Mouse (Mus musculus): ENCODE data around the gene Magt1. TPM values are rescaled to one million over a fixed set of nuclear protein-coding genes. Genes with fewer than 3 reads are reported as not detected.
A peak's percentile ranks its signal among the peaks of the same experiment; 100 is the strongest.

Magt1 gene
- 64.4 TPM for polyA plus RNA-seq (2021)

DNA sequence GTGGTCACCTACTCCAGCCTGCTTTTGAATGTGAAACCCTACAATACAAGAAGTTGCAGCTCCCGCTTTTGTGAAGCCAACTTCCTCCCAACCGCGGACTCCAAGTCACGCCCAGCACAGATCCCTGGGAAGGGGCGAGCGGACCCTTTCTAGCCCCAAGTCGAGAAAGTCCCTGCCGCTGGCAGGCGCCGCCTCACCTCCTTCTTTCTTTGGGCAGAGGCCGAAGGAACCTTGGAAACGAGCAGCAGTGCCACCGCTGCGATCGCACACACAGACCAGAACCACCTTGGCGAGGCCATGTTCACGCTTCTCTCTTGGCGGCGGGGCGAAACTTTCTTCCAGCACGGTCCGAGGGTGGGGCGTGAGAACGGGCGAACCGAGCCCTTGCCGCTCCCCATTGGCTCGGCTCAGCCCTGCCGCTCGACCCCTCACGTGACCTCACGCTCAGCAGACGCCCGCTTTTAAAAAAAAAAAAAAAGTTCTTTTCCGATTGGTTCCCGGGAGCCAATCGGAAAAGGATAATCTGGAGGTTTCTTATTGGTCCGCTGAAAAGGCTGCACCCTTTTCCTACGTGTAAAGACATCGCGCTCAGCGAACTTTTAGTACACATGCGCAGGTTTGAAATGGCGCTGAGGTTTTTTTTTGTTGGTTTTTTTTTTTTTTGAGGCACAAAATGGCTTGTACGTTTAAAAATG is at the start of gene Magt1:
Gene Magt1 (minus strand): TSS at position 442 of the 695 bp plus-strand sequence.
- ChIA-PET POLR2A (interaction anchor here (0.7 kb wide), 1 partner anchor 188 kb away, joined by 3 read pairs; no protein-coding TSS in a partner anchor), CTCF (no interaction called here)
- DNase-seq (ENCODE audit: low read depth, low spot score): peak; percentile 50
- no peak for TF ChIP-seq CTCF (IDR thresholded peaks at IDR 0.05)
- in situ Hi-C loops (cut with MboI; ENCODE audit: low pct_unique_long_range_greater_than_20kb): loop anchor here (10.0 kb wide), 2 partner anchors 183 to 907 kb away; no protein-coding TSS in a partner anchor
- H3K27me3 ChIP-seq: peaks cover 11% of the 10 kb centered on the region
- ATAC-seq: peak; percentile 96

DNA sequence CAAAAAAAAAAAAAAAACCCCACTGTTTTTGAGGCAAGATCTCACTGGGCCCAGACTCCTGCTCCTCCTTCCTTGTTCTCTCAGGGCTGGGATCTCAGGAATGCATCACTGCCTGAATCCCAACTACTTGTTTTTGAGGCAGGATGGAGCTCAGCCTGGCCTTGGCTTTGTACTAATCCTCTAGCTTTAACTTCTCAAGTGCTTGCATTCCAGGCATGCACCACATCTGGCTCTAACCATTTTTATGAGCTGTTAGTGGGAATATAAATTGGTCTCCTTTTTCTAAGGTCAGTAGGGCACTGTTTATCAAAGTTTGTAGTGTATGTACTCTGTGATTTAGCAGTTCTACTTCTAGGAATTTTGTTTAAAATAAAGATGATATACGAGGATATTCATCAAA is 36.5 kb upstream of the Magt1 start:
- in situ Hi-C loops (cut with MboI; ENCODE audit: low pct_unique_long_range_greater_than_20kb): no loop called here
- H3K27me3 ChIP-seq: peaks cover 32% of the 10 kb centered on the region
- POLR2A ChIA-PET: interaction anchor here (0.7 kb wide), 1 partner anchor 138 kb away, joined by 3 read pairs; no protein-coding TSS in a partner anchor
- TF ChIP-seq CTCF (IDR thresholded peaks at IDR 0.05): no peak
- CTCF ChIA-PET: interaction anchor here (0.9 to 1.2 kb wide), 2 partner anchors 13 to 117 kb away, joined by 3 read pairs; no protein-coding TSS in a partner anchor
- DNase-seq (ENCODE audit: low read depth, low spot score): no peak
- ATAC-seq: peak; percentile 87

DNA sequence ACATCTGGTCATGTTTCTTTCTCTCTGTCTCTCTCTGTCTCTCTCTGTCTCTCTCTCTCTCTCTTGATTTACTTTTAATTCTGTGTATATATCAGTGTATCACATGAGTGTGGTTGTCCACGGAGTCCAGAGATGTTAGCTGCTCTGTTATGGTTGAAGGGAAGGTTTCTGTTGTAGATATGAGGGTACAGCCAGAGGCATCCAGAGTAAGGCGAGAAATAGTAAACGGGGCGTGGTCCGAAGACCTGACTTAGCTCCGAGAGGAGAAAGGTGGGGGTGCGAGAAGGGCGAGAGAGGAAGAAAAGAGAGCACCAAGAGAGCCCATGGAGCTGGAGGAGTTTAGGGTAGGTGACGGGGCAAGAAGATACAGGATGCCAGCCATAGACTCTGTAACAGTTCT is 34.2 kb upstream of the Magt1 start:
- DNase-seq (ENCODE audit: low read depth, low spot score): no peak
- in situ Hi-C loops (cut with MboI; ENCODE audit: low pct_unique_long_range_greater_than_20kb): no loop called here
- ATAC-seq: no peak
- ChIA-PET CTCF (interaction anchor here (1.3 to 1.5 kb wide), 3 partner anchors 19 to 125 kb away, joined by 3 to 4 read pairs (median 4); partner anchors contain the start of gene Atp7a), POLR2A (no interaction called here)
- peaks cover 40% of the 10 kb centered on the region for H3K27me3 ChIP-seq
- no peak for TF ChIP-seq CTCF (IDR thresholded peaks at IDR 0.05)

DNA sequence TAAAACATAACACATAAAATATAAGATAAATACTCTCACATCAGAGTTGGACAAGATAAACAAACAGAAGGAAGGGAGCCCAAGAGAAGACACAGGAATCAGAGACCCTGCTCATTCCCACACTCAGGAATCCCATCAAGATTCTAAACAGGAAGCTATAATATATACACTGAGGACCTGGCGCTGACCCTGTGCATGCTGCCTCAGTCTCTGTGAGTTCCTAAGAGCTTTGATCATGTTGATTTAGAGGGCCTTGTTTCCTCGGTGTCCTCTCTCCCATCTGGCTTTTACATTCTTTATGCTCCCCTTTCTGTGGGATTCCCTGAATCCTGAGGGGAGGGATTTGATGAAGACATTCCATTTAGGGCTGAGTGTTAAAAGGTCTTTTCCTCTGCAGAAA is 33.7 kb upstream of the Magt1 start:
- TF ChIP-seq CTCF (IDR thresholded peaks at IDR 0.05): no peak
- POLR2A ChIA-PET: no interaction called here
- DNase-seq (ENCODE audit: low read depth, low spot score) (no peak), ATAC-seq (no peak)
- CTCF ChIA-PET: interaction anchor here (1.3 to 1.5 kb wide), 4 partner anchors 10 to 125 kb away, joined by 3 to 4 read pairs (median 4); partner anchors contain the start of gene Atp7a
- in situ Hi-C loops (cut with MboI; ENCODE audit: low pct_unique_long_range_greater_than_20kb): no loop called here
- peaks cover 38% of the 10 kb centered on the region for H3K27me3 ChIP-seq

GRCm38 (mm10) chrX:106043863-106044617 is 32.3 kb upstream of the Magt1 start:
- peak; percentile 68 for ATAC-seq
- POLR2A ChIA-PET: no interaction called here
- TF ChIP-seq CTCF (IDR thresholded peaks at IDR 0.05): no peak

DNA sequence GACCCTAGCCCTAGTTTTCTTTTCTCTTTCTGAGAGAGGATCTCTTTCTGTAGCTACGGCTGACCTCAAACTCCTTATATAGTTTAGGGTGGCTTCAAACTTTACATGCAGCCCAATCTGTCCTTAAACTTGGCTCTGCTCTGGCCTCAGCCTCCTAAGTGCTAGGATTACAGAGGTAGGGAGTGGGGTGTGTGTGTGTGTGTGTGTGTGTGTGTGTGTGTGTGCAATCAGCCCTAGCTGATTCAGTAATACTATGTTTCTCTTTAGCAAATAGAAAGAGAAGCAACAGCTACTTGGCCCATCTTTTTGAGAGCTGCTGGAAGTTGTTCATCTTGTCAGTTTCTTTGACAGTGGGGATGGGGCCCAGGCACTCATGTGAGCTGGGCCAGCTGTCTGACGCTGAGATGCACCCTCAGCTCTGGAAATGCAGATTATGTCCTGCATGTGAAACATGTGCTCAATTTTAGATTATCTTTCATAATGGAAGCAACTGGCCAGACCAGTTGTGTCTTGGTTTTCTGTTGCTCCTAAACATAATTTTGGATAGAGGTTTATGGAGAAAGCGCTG is 25.6 kb upstream of the Magt1 start:
- in situ Hi-C loops (cut with MboI; ENCODE audit: low pct_unique_long_range_greater_than_20kb): no loop called here
- ChIA-PET CTCF (interaction anchor here (0.9 to 1.1 kb wide), 2 partner anchors 16 to 25 kb away, joined by 3 read pairs; no protein-coding TSS in a partner anchor), POLR2A (no interaction called here)
- DNase-seq (ENCODE audit: low read depth, low spot score) (no peak), ATAC-seq (no peak)
- no peak for TF ChIP-seq CTCF (IDR thresholded peaks at IDR 0.05)
- peaks cover 27% of the 10 kb centered on the region for H3K27me3 ChIP-seq

More at GRCm38 (mm10) chrX:106043863-106044617, 32.3 kb upstream of the Magt1 start:
- peaks cover 36% of the 10 kb centered on the region for H3K27me3 ChIP-seq
- CTCF ChIA-PET: interaction anchor here (0.9 to 1.4 kb wide), 3 partner anchors 9 to 13 kb away, joined by 3 read pairs; no protein-coding TSS in a partner anchor
- no peak for DNase-seq (ENCODE audit: low read depth, low spot score)
- in situ Hi-C loops (cut with MboI; ENCODE audit: low pct_unique_long_range_greater_than_20kb): no loop called here

DNA sequence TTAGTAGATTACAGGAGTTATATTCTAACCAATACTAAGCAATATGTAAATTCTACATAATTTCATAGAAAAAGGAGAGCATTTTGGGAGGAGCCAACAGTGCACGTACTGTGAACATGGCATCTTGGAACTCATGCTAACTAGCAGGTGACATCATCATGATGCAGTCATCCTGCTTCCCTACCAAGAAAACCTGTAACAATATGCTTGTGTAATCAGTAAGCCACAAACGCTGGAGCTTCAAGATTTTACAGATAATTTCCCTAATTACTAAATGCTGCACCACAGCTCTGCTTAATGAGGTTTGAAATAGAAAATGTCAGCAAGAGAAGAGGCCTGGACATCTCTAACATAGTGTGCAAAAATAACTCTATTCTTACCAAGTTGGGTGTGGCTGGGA is 24.0 kb upstream of the Magt1 start:
- no peak for DNase-seq (ENCODE audit: low read depth, low spot score)
- no peak for TF ChIP-seq CTCF (IDR thresholded peaks at IDR 0.05)
- in situ Hi-C loops (cut with MboI; ENCODE audit: low pct_unique_long_range_greater_than_20kb): no loop called here
- CTCF ChIA-PET: interaction anchor here (0.9 to 1.8 kb wide), 4 partner anchors 9 to 16 kb away, joined by 3 to 7 read pairs (median 4); partner anchors contain the start of gene Atp7a
- peak; percentile 35 for ATAC-seq
- POLR2A ChIA-PET: no interaction called here
- peaks cover 27% of the 10 kb centered on the region for H3K27me3 ChIP-seq

DNA sequence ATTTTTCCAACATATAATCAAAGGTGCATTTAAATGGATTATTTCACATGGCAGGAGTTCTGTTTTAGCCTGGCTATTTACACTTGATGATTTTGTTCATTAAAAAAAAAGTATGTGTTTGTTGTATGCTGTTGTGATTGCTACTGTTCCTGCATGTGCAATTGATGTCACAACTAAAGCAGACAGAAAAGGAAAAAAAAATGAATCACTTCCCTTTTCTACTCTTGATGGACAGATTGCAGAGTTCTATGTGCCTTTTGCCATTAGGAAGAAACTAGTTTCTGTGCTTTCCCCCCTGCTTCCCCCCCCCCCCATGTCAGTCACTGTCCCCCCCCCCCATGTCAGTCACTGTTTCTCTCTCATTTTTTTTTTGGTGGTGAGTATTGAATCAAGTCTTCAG is 19.4 kb upstream of the Magt1 start:
- POLR2A ChIA-PET: interaction anchor here (1.0 kb wide), 1 partner anchor 156 kb away, joined by 3 read pairs; no protein-coding TSS in a partner anchor
- in situ Hi-C loops (cut with MboI; ENCODE audit: low pct_unique_long_range_greater_than_20kb): loop anchor here (5.0 kb wide), 1 partner anchor 71 kb away; no protein-coding TSS in a partner anchor
- ATAC-seq: no peak

DNA sequence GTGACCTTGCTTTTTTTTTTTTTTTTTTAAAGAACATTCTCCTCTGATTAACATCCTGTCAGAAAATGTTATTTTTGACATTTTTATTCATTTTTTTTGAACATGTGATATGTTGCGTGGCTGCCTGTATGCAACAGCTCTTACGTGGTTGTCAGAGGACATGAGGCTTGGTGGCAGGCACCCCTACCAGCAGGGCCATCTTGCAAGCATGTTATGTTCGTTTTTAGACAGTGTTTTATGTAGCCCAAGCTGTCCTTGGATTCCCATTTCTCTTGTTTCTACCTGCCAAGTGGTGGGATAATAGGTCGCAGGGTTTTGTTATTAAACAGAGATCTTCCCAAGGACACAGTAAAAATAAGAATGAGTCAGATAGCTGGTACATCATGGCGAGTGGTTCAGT is 18.5 kb upstream of the Magt1 start:
- no peak for ATAC-seq
- no peak for DNase-seq (ENCODE audit: low read depth, low spot score)
- POLR2A ChIA-PET: interaction anchor here (1.0 kb wide), 1 partner anchor 157 kb away, joined by 3 read pairs; no protein-coding TSS in a partner anchor
- TF ChIP-seq CTCF (IDR thresholded peaks at IDR 0.05): no peak
- peaks cover 20% of the 10 kb centered on the region for H3K27me3 ChIP-seq
- in situ Hi-C loops (cut with MboI; ENCODE audit: low pct_unique_long_range_greater_than_20kb): loop anchor here (5.0 kb wide), 1 partner anchor 72 kb away; no protein-coding TSS in a partner anchor
- CTCF ChIA-PET: interaction anchor here (1.4 kb wide), 1 partner anchor 20 kb away, joined by 3 read pairs; no protein-coding TSS in a partner anchor

More for the DNA sequence above, 19.4 kb upstream of the Magt1 start:
- no peak for DNase-seq (ENCODE audit: low read depth, low spot score)
- no peak for TF ChIP-seq CTCF (IDR thresholded peaks at IDR 0.05)
- CTCF ChIA-PET: interaction anchor here (1.2 kb wide), 1 partner anchor 75 kb away, joined by 3 read pairs; no protein-coding TSS in a partner anchor
- H3K27me3 ChIP-seq: peaks cover 24% of the 10 kb centered on the region

DNA sequence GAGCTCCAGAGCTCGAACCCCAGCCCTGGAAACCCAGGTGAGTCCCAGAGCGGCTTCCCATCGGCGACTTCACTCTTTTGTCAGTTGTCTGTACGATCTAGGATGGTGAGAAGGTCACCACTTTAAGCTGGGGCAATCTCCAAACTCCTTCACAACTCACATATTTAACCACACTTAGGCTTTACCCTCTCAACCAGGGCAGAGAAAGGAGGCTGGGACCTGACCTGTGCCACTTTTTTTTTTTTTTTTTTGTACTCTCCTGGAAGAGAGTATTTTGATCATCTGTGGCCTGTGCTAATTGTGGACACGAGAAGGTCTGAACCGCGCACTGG is 15.6 kb upstream of the Magt1 start:
- TF ChIP-seq CTCF (IDR thresholded peaks at IDR 0.05): no peak
- ATAC-seq (peak; percentile 12), DNase-seq (ENCODE audit: low read depth, low spot score) (no peak)
- POLR2A ChIA-PET: interaction anchor here (0.6 to 2.0 kb wide), 2 partner anchors 69 to 160 kb away, joined by 3 to 6 read pairs; partner anchors contain the start of gene Pgk1
- peaks cover 18% of the 10 kb centered on the region for H3K27me3 ChIP-seq
- in situ Hi-C loops (cut with MboI; ENCODE audit: low pct_unique_long_range_greater_than_20kb): no loop called here
- CTCF ChIA-PET: interaction anchor here (1.0 to 2.2 kb wide), 19 partner anchors 8 to 160 kb away, joined by 3 to 13 read pairs (median 3); partner anchors contain the start of genes Cox7b and Pgk1
